Mouse (Mus musculus) adrenal gland, adult 18-20 months (tissue): ENCODE data around the gene Ttll1. TPM values are rescaled to one million over a fixed set of nuclear protein-coding genes. Genes with fewer than 3 reads are reported as not detected.
A peak's percentile ranks its signal among the peaks of the same experiment; 100 is the strongest.
"Not testable (repeated sequence)": the region's sequence is repeated elsewhere in the genome, so short reads cannot be mapped to it uniquely, and the experiment has no call there.

Experiments
- DNase-seq, 2 experiments: peaks; one replicate each; pipeline ENCODE4 v3.0.0; 2021 to 2022; ENCODE audit warnings: low spot score in 2 of 2
- total RNA-seq, 2 experiments: library from RNA; stranded (reverse); gene quantifications; 1 replicate in 1 of 2; 2 replicates in 1 of 2; pipeline ENCODE4 v1.2.3; 2021

Gene Ttll1
- total RNA-seq, 2 experiments from 2014 or later = 6.9 to 8.8 TPM

DNA sequence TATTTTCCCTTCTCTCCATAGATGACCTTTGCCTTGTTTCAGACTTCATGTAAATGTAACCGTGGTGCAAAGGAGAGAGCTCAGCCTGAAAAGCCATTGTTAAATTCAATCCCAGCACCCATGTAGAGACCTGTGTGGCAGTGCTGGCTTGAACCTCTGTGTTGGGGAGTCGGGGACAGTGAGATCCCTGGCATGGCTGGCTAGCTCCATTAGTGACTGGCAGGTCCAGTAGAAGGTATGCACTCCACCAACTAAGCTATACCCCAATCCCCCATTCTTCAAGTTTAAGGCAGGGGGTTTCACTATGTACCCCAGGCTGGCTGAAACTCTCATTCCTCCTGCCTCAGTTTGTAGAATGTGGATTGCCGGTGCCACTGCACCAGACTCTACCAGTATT is 13.6 kb upstream of the Ttll1 start:
- no peak for DNase-seq

- DNase-seq = no peak
These were observed 13.1 kb upstream of the Ttll1 start for GRCm38 (mm10) chr15:83523638-83524332.

DNA sequence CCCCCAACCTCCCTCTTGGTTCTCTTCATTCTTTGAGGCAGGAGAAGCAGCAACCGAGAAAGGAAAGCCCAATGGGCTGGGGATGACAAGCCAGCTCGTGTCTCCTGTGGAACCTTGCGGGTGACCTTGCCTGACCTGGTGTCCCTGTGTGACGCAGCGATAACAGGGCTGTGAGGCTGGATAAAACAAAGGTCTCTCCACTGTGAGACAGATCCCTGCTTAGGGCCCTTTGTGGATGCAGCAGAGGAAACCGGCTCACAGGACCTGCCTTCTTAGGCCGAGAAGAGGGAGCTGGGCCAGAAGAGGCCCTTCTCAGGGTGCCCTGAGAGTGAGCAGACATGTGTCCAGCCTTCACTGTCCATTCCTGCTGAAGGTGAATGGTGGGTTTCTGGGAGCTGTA is 12.5 kb upstream of the Ttll1 start:
- DNase-seq = no peak

GRCm38 (mm10) chr15:83520861-83521382 is 10.2 kb upstream of the Ttll1 start:
- no peak for DNase-seq

DNA sequence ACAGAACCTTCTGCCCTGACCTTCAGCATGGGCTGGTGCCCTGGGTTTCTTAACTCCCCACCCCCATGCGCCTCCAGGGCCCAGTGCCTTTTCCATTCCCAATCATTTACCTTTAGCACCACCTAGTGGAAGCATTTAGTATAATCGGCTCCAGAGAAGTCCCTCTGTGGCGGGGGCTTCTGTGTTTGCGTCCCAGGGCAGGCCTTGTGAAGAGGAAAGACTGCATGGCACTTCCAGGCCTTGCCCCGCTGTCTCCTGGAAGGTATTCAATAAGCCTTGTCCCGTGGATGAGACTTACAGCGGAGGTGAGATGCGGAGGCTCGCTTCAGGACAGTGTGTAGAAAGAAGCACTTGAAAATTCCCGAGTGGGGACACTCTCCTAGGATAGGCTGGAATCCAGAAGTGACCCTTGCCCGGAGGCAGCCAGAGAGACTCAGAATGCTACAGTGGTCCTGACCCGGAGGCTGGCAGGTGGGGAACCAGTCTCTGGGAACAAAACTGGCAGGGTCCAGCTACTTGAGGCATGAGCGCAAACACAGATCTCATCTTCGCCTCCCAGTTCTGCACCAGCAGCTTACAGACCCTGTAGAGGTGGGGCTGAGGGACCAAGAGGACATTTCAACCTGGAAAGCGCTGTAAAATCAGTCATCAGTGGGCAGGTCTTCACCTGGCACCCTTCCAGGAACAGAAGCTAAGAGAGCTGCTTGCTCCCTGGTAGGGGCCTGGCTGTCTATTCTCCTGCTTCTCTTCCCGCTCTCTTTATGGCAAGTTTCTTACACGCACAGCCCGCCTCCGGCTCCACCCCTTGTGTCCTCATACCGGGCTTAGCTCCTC is 7.7 kb upstream of the Ttll1 start:
- peak in 1 of 2 experiments; percentile 44 for DNase-seq

DNA sequence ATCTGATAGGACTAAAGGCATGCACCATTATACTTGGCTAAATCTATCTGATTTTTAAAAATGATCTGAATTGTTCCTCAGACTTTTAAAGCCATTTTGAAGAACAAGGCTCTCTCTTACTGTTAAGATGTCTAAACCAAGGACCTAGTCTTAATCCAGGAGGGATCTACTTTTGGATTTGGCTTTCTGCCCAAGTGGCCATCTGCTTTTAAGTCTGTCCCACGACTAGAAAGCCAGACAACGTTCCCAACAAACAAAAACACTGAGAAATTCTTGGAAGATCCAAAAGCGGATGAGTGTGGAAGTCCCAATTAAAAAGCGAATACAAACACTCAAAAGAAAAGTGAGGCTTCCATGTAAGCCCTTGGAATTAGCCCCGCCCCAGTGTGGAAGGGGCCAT is 4.3 kb upstream of the Ttll1 start:
- DNase-seq = no peak

- DNase-seq = no peak
These were observed 2.0 kb upstream of the Ttll1 start for GRCm38 (mm10) chr15:83512489-83513281.

DNA sequence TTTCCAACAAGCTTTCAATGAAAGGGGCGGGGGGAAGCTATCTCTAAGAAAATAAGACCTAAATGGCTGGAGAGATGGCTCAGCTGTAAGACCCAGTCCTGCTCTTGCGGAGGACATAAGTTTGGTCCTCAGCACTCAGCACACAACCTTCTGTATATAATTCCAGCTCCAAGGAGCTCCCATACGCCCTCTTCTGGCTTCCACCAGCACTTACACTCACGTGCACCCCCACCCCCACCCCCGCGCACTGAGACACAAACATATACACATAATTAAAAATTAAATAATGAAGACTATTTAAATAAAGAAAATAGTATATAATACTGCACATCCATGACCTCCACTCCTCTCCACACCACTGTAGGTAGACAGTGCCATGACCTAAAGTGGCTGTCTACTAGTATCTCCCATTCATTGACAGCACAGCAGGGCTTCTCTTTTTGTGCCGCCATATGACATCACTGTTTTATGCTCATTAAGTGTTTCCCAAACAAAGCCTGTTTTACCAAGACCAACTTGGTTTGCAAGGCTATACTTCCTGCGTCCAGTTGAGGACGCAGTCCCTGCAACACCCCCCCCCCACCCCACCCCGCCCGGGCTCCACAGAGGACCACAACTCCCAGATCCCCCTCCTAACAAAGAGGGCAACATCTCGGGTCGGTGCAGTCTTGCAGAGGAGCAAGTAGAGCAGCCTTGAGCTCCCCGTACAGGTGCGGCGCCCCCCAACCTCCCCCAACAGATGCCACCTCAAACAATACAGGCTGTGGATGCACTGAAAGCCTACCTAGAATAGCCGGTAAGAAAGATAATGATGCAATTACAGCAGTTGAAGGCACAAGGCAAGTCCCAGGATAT is 516 bp downstream of the Ttll1 start:
- DNase-seq = no peak

GRCm38 (mm10) chr15:83501483-83501882 is 9.2 kb downstream of the Ttll1 start:
- not testable (repeated sequence) for DNase-seq

DNA sequence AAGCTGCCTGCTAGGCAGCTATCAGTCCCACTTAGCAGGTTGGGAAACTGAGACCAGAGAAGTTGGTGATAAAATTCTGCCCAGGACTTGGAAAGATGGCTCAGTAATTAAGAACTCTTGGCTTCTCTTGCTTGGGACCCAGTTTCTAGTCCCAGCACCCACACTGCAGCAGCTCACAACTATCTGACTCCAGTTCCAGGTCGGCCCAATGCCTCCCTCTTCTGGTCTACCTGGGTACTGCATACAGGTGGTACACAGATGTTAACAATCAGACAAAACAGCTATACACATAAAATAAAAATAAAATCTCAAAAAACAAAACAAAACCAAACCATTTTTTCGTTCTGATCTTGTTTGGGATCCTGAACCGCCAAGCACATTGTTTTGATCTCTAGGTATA is 10.3 kb downstream of the Ttll1 start:
- peak; percentile 22 to 50 for DNase-seq

- DNase-seq = no peak
These were observed 11.4 kb downstream of the Ttll1 start for GRCm38 (mm10) chr15:83499211-83499755.

GRCm38 (mm10) chr15:83497299-83497698 is 13.4 kb downstream of the Ttll1 start:
- DNase-seq = no peak

DNA sequence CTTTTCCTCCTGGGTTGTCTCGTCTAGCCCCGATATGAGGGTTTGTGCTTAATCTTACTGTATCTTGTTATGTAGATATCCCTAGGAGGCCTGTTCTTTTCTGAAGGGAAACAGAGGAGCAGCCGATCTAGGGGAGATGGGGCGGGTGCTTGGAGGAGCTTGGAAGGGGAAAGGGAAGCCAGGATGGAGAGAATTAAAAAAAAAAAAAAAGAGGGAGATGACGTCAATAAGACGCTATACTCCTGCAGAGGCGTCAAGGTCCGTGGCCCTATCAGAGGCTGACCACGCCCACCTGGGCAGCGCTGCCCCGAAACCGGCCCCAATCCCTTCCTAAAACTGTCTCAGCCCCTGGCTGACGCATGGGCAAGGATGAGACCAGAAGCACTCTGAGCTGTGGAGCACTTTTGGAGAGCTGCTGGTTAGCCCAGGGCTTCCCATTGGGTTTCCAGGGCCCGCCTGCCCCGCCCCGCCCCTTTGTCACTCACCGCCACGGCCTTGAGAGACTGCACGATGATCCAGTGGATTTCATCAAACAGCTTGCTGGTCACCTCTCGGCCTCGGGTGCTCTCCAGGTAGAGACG is 14.8 kb downstream of the Ttll1 start:
- DNase-seq = peak in 1 of 2 experiments; percentile 26

- no peak for DNase-seq
These were observed 15.5 kb downstream of the Ttll1 start for GRCm38 (mm10) chr15:83495195-83495594.

- no peak for DNase-seq
These were observed 16.1 kb downstream of the Ttll1 start for GRCm38 (mm10) chr15:83494572-83494920.

DNA sequence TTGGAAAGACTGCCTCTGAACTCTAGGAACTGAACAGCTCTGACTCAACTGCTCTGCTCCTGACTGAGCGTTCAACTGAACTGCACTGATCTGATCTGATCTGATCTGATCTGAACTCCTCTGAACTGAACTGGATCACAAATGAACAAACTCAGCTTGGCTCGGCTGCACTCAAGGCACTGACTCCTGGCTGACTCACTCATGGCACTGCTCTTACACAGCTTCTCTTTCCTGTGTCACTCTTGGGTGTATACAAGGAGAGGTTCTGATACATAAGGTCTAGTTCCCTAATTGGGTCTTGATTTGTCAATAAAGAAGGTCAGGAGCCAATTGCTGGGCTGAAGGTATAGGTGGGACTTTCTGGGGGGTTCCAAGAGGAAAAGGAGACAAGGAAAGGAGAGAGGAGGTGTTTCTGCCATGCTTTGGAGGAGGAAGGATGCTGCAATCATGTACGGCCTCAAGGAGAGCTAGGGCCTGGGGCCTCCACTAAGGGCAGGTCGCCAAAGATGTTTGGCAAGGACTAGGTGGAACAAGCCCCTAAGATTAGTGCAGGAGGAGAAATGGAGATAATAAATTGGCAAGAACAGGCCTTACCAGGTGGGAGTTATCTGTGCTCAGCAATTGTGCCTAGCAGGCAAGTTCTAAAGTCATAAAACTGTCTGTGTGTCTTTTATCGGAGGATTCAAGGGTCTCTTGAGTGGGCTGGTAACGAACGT is 16.7 kb downstream of the Ttll1 start:
- DNase-seq = no peak

DNA sequence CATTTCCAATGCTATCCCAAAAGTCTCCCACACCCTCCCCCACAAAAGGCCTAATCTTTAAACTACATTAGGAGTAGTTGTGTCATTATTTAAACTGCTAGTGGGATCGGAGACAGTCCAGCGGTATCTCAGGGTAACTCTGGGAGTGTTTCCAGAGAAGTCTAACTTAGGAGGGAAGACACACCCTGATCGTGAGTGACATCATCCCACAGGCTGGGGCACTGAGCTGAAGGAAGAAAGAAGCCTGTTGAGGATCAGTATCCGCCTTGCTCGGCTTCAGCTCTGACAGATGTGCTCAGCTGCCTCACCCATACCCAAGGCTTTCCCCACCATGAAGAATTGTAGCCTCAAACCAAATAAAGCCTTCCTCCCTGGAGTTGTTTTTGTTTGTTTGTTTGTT is 18.8 kb downstream of the Ttll1 start:
- no peak for DNase-seq

- DNase-seq = no peak
These were observed 21.2 kb downstream of the Ttll1 start for GRCm38 (mm10) chr15:83489471-83489870.

GRCm38 (mm10) chr15:83487477-83488115 is 23.1 kb downstream of the Ttll1 start:
- DNase-seq = no peak
